Mouse (Mus musculus) spleen, postnatal 4 days (tissue): ENCODE results near the gene Fgfr2.

ENCODE experiments used
- DNase-seq, 2 experiments: peaks; one replicate each; pipeline ENCODE4 v3.0.0; 2022; ENCODE audit warnings: low spot score in 2 of 2

The Fgfr2 gene

GRCm38 (mm10) chr7:132304424-132305085 lies 818.6 kb downstream of the Fgfr2 start:
- no peak for DNase-seq

- DNase-seq, result no peak
Observed at GRCm38 (mm10) chr7:132303988-132304387, 819.2 kb downstream of the Fgfr2 start.

GRCm38 (mm10) chr7:132302508-132303241 lies 820.5 kb downstream of the Fgfr2 start:
- DNase-seq, result no peak

- no peak for DNase-seq
Observed at GRCm38 (mm10) chr7:132299661-132300210, 823.4 kb downstream of the Fgfr2 start.

GRCm38 (mm10) chr7:132298412-132298990 lies 824.6 kb downstream of the Fgfr2 start:
- DNase-seq, result no peak

- no peak for DNase-seq
Observed at GRCm38 (mm10) chr7:132296661-132297443, 826.3 kb downstream of the Fgfr2 start.

- no peak for DNase-seq
Observed at GRCm38 (mm10) chr7:132296132-132296531, 827.0 kb downstream of the Fgfr2 start.

- no peak for DNase-seq
Observed at GRCm38 (mm10) chr7:132287340-132287664, 835.8 kb downstream of the Fgfr2 start.

- no peak for DNase-seq
Observed at GRCm38 (mm10) chr7:132286630-132287339, 836.4 kb downstream of the Fgfr2 start.

GRCm38 (mm10) chr7:132284795-132285194 lies 838.4 kb downstream of the Fgfr2 start:
- no peak for DNase-seq

- no peak for DNase-seq
Observed at GRCm38 (mm10) chr7:132284048-132284737, 839.0 kb downstream of the Fgfr2 start.

- DNase-seq, result no peak
Observed at GRCm38 (mm10) chr7:132282576-132282975, 840.6 kb downstream of the Fgfr2 start.

- no peak for DNase-seq
Observed at GRCm38 (mm10) chr7:132282161-132282560, 841.0 kb downstream of the Fgfr2 start.

GRCm38 (mm10) chr7:132281753-132282152 lies 841.4 kb downstream of the Fgfr2 start:
- no peak for DNase-seq

- no peak for DNase-seq
Observed at GRCm38 (mm10) chr7:132278658-132279057, 844.5 kb downstream of the Fgfr2 start.

- no peak for DNase-seq
Observed at GRCm38 (mm10) chr7:132276287-132276686, 846.9 kb downstream of the Fgfr2 start.

- no peak for DNase-seq
Observed at GRCm38 (mm10) chr7:132273741-132274513, 849.2 kb downstream of the Fgfr2 start.

- DNase-seq, result no peak
Observed at GRCm38 (mm10) chr7:132272984-132273383, 850.2 kb downstream of the Fgfr2 start.

- no peak for DNase-seq
Observed at GRCm38 (mm10) chr7:132270364-132270763, 852.8 kb downstream of the Fgfr2 start.

- DNase-seq, result no peak
Observed at GRCm38 (mm10) chr7:132269661-132270060, 853.5 kb downstream of the Fgfr2 start.
